Mouse (Mus musculus): ENCODE results near the gene Deup1.

- TF ChIP-seq CTCF (IDR thresholded peaks at IDR 0.05; ENCODE audit: extremely low read depth, insufficient read depth, low read length) (no peak), POLR2A (IDR thresholded peaks at IDR 0.05; ENCODE audit: extremely low read depth, insufficient read depth, low read length) (no peak)
Measured at GRCm38 (mm10) chr9:15537455-15538048, 90.2 kb downstream of the Deup1 start.

Data from cortical plate, adult 2 months (tissue).